Mouse (Mus musculus) bone marrow, adult 2 months (tissue): Measurements from ENCODE around the gene Pdxp.
A peak's percentile ranks its signal among the peaks of the same experiment; 100 is the strongest.

Experiments
- CTCF ChIP-seq: fragments of 200-500 bp; IDR thresholded peaks from 2 replicates; pipeline ENCODE4 v1.5.1; 2011; ENCODE audit warnings: low read length, control low read depth; ENCODE audit not compliant: control insufficient read depth, insufficient read depth
- POLR2A ChIP-seq: fragments of 200-500 bp; IDR thresholded peaks from 2 replicates; pipeline ENCODE4 v1.6.1; 2011; ENCODE audit warnings: low read depth, mild to moderate bottlenecking, control low read depth, low read length, borderline replicate concordance; ENCODE audit not compliant: control insufficient read depth

GRCm38 (mm10) chr15:78926021-78926919 is 12.6 kb downstream of the Pdxp start, which contains the start of gene Lgals1:
- TF ChIP-seq CTCF, result no peak
- TF ChIP-seq POLR2A, result peak; percentile 38; the same call in 1 of the 2 replicates
